Mouse (Mus musculus): Measurements from ENCODE around the gene Adgrv1. TPM values are rescaled to one million over a fixed set of nuclear protein-coding genes. Genes with fewer than 3 reads are reported as not detected.

Gene Adgrv1
- polyA plus RNA-seq, 1 experiment from 2014 or later: 2.7 TPM

GRCm38 (mm10) chr13:81570241-81570821 lies 62.6 kb downstream of the Adgrv1 start:
- DNase-seq (ENCODE audit: low spot score): no peak
- H3K27me3 ChIP-seq (ENCODE audit: insufficient read depth, poor library complexity, severe bottlenecking): no peaks in the 10 kb centered on the region
- H3K9me3 ChIP-seq: no peaks in the 10 kb centered on the region
- WGBS: 67% methylated on average over 12 of the region's 12 CpGs
- H3K36me3 ChIP-seq: no peaks in the 10 kb centered on the region
- no peak overlapping the region for H3K27ac ChIP-seq
- no peak overlapping the region for H3K4me3 ChIP-seq
- peaks cover 6% of the 10 kb centered on the region for H3K4me1 ChIP-seq

GRCm38 (mm10) chr13:81550024-81550423 lies 82.9 kb downstream of the Adgrv1 start:
- WGBS: 80% methylated on average over 1 of the region's 1 CpGs
- Histone ChIP-seq H3K4me1 (no peaks in the 10 kb centered on the region), H3K9me3 (no peaks in the 10 kb centered on the region), H3K27me3 (ENCODE audit: insufficient read depth, poor library complexity, severe bottlenecking) (no peaks in the 10 kb centered on the region), H3K4me3 (no peak overlapping the region), H3K36me3 (no peaks in the 10 kb centered on the region), H3K27ac (no peak overlapping the region)
- no peak for DNase-seq (ENCODE audit: low spot score)

GRCm38 (mm10) chr13:81534916-81535315 lies 98.0 kb downstream of the Adgrv1 start:
- Histone ChIP-seq H3K27me3 (ENCODE audit: insufficient read depth, poor library complexity, severe bottlenecking) (no peaks in the 10 kb centered on the region), H3K27ac (no peak overlapping the region), H3K36me3 (no peaks in the 10 kb centered on the region), H3K4me1 (no peaks in the 10 kb centered on the region), H3K9me3 (no peaks in the 10 kb centered on the region), H3K4me3 (no peak overlapping the region)
- DNase-seq (ENCODE audit: low spot score): no peak
- WGBS: 87% methylated on average over 2 of the region's 2 CpGs

GRCm38 (mm10) chr13:81526687-81527086 lies 106.3 kb downstream of the Adgrv1 start:
- Histone ChIP-seq H3K36me3 (no peaks in the 10 kb centered on the region), H3K27me3 (ENCODE audit: insufficient read depth, poor library complexity, severe bottlenecking) (no peaks in the 10 kb centered on the region), H3K27ac (no peak overlapping the region), H3K4me3 (no peak overlapping the region), H3K4me1 (no peaks in the 10 kb centered on the region), H3K9me3 (no peaks in the 10 kb centered on the region)
- DNase-seq (ENCODE audit: low spot score): no peak
- 44% methylated on average over 4 of the region's 4 CpGs for WGBS

- Histone ChIP-seq H3K36me3 (no peaks in the 10 kb centered on the region), H3K27me3 (ENCODE audit: insufficient read depth, poor library complexity, severe bottlenecking) (no peaks in the 10 kb centered on the region), H3K27ac (no peak overlapping the region), H3K9me3 (no peaks in the 10 kb centered on the region), H3K4me3 (no peak overlapping the region), H3K4me1 (no peaks in the 10 kb centered on the region)
- DNase-seq (ENCODE audit: low spot score): no peak
- WGBS: 84% methylated on average over 7 of the region's 7 CpGs
These were observed 122.8 kb downstream of the Adgrv1 start for GRCm38 (mm10) chr13:81510142-81510541.

GRCm38 (mm10) chr13:81497035-81497434 lies 135.9 kb downstream of the Adgrv1 start:
- Histone ChIP-seq H3K36me3 (no peaks in the 10 kb centered on the region), H3K9me3 (no peaks in the 10 kb centered on the region), H3K4me1 (0 out of 2 replicates have a peak, but pooled peaks cover 4% of the 10 kb centered on the region), H3K4me3 (no peak overlapping the region), H3K27me3 (ENCODE audit: insufficient read depth, poor library complexity, severe bottlenecking) (no peaks in the 10 kb centered on the region), H3K27ac (no peak overlapping the region)
- 75% methylated on average over 3 of the region's 3 CpGs for WGBS
- DNase-seq (ENCODE audit: low spot score): no peak

- no peak for DNase-seq (ENCODE audit: low spot score)
- Histone ChIP-seq H3K4me3 (no peak overlapping the region), H3K27ac (no peak overlapping the region), H3K4me1 (0 out of 2 replicates have a peak, but pooled peaks cover 4% of the 10 kb centered on the region), H3K9me3 (no peaks in the 10 kb centered on the region), H3K27me3 (ENCODE audit: insufficient read depth, poor library complexity, severe bottlenecking) (no peaks in the 10 kb centered on the region), H3K36me3 (no peaks in the 10 kb centered on the region)
- WGBS: 82% methylated on average over 7 of the region's 7 CpGs
These were observed 141.0 kb downstream of the Adgrv1 start for GRCm38 (mm10) chr13:81491971-81492370.

- Histone ChIP-seq H3K4me1 (no peaks in the 10 kb centered on the region), H3K9me3 (no peaks in the 10 kb centered on the region), H3K27ac (no peak overlapping the region), H3K4me3 (no peak overlapping the region), H3K27me3 (ENCODE audit: insufficient read depth, poor library complexity, severe bottlenecking) (no peaks in the 10 kb centered on the region), H3K36me3 (no peaks in the 10 kb centered on the region)
- DNase-seq (ENCODE audit: low spot score): no peak
These were observed 146.0 kb downstream of the Adgrv1 start for GRCm38 (mm10) chr13:81486980-81487379.

- H3K4me1 ChIP-seq: no peaks in the 10 kb centered on the region
- H3K36me3 ChIP-seq: no peaks in the 10 kb centered on the region
- no peaks in the 10 kb centered on the region for H3K9me3 ChIP-seq
- H3K27ac ChIP-seq: no peak overlapping the region
- no peaks in the 10 kb centered on the region for H3K27me3 ChIP-seq (ENCODE audit: insufficient read depth, poor library complexity, severe bottlenecking)
- DNase-seq (ENCODE audit: low spot score): no peak
- H3K4me3 ChIP-seq: no peak overlapping the region
These were observed 159.2 kb downstream of the Adgrv1 start for GRCm38 (mm10) chr13:81473750-81474149.

- H3K27me3 ChIP-seq (ENCODE audit: insufficient read depth, poor library complexity, severe bottlenecking): no peaks in the 10 kb centered on the region
- WGBS: 85% methylated on average over 4 of the region's 4 CpGs
- no peaks in the 10 kb centered on the region for H3K4me1 ChIP-seq
- H3K36me3 ChIP-seq: no peaks in the 10 kb centered on the region
- DNase-seq (ENCODE audit: low spot score): no peak
- H3K4me3 ChIP-seq: no peak overlapping the region
- no peak overlapping the region for H3K27ac ChIP-seq
- H3K9me3 ChIP-seq: no peaks in the 10 kb centered on the region
These were observed 166.3 kb downstream of the Adgrv1 start for GRCm38 (mm10) chr13:81466661-81467060.

GRCm38 (mm10) chr13:81465794-81466193 lies 167.2 kb downstream of the Adgrv1 start:
- Histone ChIP-seq H3K36me3 (no peaks in the 10 kb centered on the region), H3K9me3 (no peaks in the 10 kb centered on the region), H3K27me3 (ENCODE audit: insufficient read depth, poor library complexity, severe bottlenecking) (no peaks in the 10 kb centered on the region), H3K4me3 (no peak overlapping the region), H3K27ac (no peak overlapping the region), H3K4me1 (no peaks in the 10 kb centered on the region)
- 84% methylated on average over 3 of the region's 3 CpGs for WGBS
- no peak for DNase-seq (ENCODE audit: low spot score)

- 77% methylated on average over 4 of the region's 4 CpGs for WGBS
- H3K27ac ChIP-seq: no peak overlapping the region
- no peaks in the 10 kb centered on the region for H3K4me1 ChIP-seq
- H3K36me3 ChIP-seq: no peaks in the 10 kb centered on the region
- H3K4me3 ChIP-seq: no peak overlapping the region
- DNase-seq (ENCODE audit: low spot score): no peak
- no peaks in the 10 kb centered on the region for H3K27me3 ChIP-seq (ENCODE audit: insufficient read depth, poor library complexity, severe bottlenecking)
- no peaks in the 10 kb centered on the region for H3K9me3 ChIP-seq
These were observed 183.3 kb downstream of the Adgrv1 start for GRCm38 (mm10) chr13:81449630-81450029.

- Histone ChIP-seq H3K4me1 (no peaks in the 10 kb centered on the region), H3K9me3 (no peaks in the 10 kb centered on the region), H3K27ac (no peak overlapping the region), H3K27me3 (ENCODE audit: insufficient read depth, poor library complexity, severe bottlenecking) (no peaks in the 10 kb centered on the region), H3K4me3 (no peak overlapping the region), H3K36me3 (no peaks in the 10 kb centered on the region)
- no peak for DNase-seq (ENCODE audit: low spot score)
- WGBS: 87% methylated on average over 7 of the region's 7 CpGs
These were observed 183.8 kb downstream of the Adgrv1 start for GRCm38 (mm10) chr13:81449198-81449597.

- no peak for DNase-seq (ENCODE audit: low spot score)
- H3K4me3 ChIP-seq: no peak overlapping the region
- H3K36me3 ChIP-seq: no peaks in the 10 kb centered on the region
- no peaks in the 10 kb centered on the region for H3K4me1 ChIP-seq
- H3K27me3 ChIP-seq (ENCODE audit: insufficient read depth, poor library complexity, severe bottlenecking): no peaks in the 10 kb centered on the region
- H3K27ac ChIP-seq: no peak overlapping the region
- 83% methylated on average over 3 of the region's 3 CpGs for WGBS
- no peaks in the 10 kb centered on the region for H3K9me3 ChIP-seq
These were observed 191.5 kb downstream of the Adgrv1 start for GRCm38 (mm10) chr13:81441412-81441811.

Measured in heart, embryonic 10.5 days (tissue).